8 mouse cellular contexts compared by ENCODE assay signal in the genomic region with DNA sequence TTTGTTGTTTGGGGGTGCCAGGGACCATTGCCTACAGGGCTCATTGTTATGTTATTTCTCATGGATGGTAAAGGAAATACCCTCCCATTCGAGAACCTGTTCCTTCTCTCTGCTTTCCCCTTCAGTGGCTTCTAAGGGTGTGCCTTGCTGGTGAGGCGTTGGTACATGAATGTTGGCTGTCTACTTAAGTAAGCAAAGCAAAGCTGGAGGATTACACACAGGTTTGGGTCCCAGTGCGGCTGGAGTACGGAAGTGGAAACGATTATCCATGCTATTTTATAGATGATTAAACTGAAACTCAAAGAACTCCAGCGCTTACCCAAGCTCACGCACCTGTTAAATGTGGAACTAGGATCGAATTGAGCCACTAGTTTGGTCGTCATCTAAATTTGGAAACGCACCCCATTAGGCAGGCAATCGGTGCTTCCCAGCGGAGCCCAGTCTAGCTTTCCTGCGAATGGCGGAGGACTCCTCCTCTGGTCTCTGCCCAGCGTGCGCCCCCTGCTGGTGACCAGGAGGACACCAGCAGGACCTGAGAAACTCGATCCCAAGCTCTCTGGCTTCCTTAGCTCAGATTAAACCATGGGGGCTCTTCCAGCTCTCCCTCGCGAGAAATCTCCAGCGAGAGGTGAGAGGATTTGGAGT. TPM values are rescaled to one million over a fixed set of nuclear protein-coding genes. Genes with fewer than 3 reads are reported as not detected.
A peak's percentile ranks its signal among the peaks of the same experiment; 100 is the strongest.
DNase-seq lines count a peak whose midpoint lies in the region; ATAC-seq and TF ChIP-seq lines count a peak whose summit lies in the region.

No protein-coding gene starts in this region.

- H3K9me3 ChIP-seq in hindbrain, postnatal 0 days (ENCODE audit: low read length): no peaks in the 10 kb centered on the region

- H3K4me3 ChIP-seq in gastrocnemius, adult 2 months: peak overlapping the region; percentile 70
- peak overlapping the region; percentile 34 for H3K4me3 ChIP-seq in hindbrain, postnatal 0 days (ENCODE audit: low read length)
- H3K4me3 ChIP-seq in macrophage (ENCODE audit: inconsistent target): peak overlapping the region; percentile 41

- intact Hi-C loops in gastrocnemius, adult 2 months (cut with DNase I): loop anchor here (1.0 to 2.0 kb wide), 3 partner anchors 51 to 405 kb away; no protein-coding TSS in a partner anchor

- H3K9ac ChIP-seq in hindbrain, postnatal 0 days (replicated peaks; ENCODE audit: low read length): peak overlapping the region; percentile 28

- H3K36me3 ChIP-seq in hindbrain, postnatal 0 days (ENCODE audit: insufficient read depth, low read length): no peaks in the 10 kb centered on the region
- H3K36me3 ChIP-seq in macrophage (ENCODE audit: inconsistent target): no peaks in the 10 kb centered on the region

- DNase-seq in ZHBTc4 (ENCODE audit: low read depth, low spot score): peak; percentile 93
- DNase-seq in cerebellum, postnatal 4 days (ENCODE audit: low spot score in 2 of 2): peak; percentile 76 to 87
- peak; percentile 93 for DNase-seq in gastrocnemius, adult 2 months
- peak; percentile 93 for DNase-seq in hindbrain, postnatal 0 days (ENCODE audit: low spot score)
- peak; percentile 87 to 88 for DNase-seq in left cerebral cortex, adult 18-20 months (ENCODE audit: low spot score in 2 of 2)
- peak; percentile 79 for DNase-seq in retina, postnatal 7 days (ENCODE audit: low read depth, low spot score)
- DNase-seq in urinary bladder, adult 18-20 months (ENCODE audit: low spot score in 2 of 2): peak; percentile 69 to 74

- peak overlapping the region; percentile 69 for H3K4me2 ChIP-seq in hindbrain, postnatal 0 days (ENCODE audit: low read depth, low read length)

- peak; percentile 98; the same call in 1 of the 2 replicates for TF ChIP-seq CTCF in gastrocnemius, adult 2 months (IDR thresholded peaks at IDR 0.05)
- TF ChIP-seq CTCF in hindbrain, postnatal 0 days (IDR thresholded peaks at IDR 0.05; ENCODE audit: low read depth): peak; percentile 97

- no peaks in the 10 kb centered on the region for H3K27me3 ChIP-seq in hindbrain, postnatal 0 days (ENCODE audit: insufficient read depth, low read length)

- no peaks in the 10 kb centered on the region for H3K79me2 ChIP-seq in macrophage (ENCODE audit: inconsistent target)

- peak; percentile 88 for ATAC-seq in hindbrain, postnatal 0 days

- peaks cover 2% of the 10 kb centered on the region; the same call in 1 of the 2 replicates for H3K4me1 ChIP-seq in hindbrain, postnatal 0 days (ENCODE audit: insufficient read depth, low read length)

- peak overlapping the region; percentile 83 for H3K27ac ChIP-seq in gastrocnemius, adult 2 months
- H3K27ac ChIP-seq in hindbrain, postnatal 0 days: peak overlapping the region; percentile 7; the same call in 1 of the 2 replicates
- 0 out of 2 replicates have a peak overlapping the region, but pooled peaks have one; percentile 19 for H3K27ac ChIP-seq in macrophage

- WGBS in hindbrain, postnatal 0 days: under 1% methylated on average over 20 of the region's 20 CpGs
- WGBS in macrophage (ENCODE audit: missing documents): 2% methylated on average over 20 of the region's 20 CpGs

RNA-seq across cellular contexts. Expression of gene Tlr5, which starts 5.3 kb away (rescaled TPM):
- total RNA-seq in gastrocnemius, adult 2 months (2021): 1 to 10 TPM; 1.1 to 3.8 TPM
- 0.47 and 1.4 TPM in 2 replicates for total RNA-seq in hindbrain, postnatal 0 days (2014; rRNA removed)
- polyA plus RNA-seq in hindbrain, postnatal 0 days (2015; fragmentation: Nextera tagmentation; extraction: Ambion mirVana): 0.30 and 0.55 TPM in 2 replicates
- total RNA-seq in left cerebral cortex, adult 18-20 months (2021): under 1 TPM; 0.28 to 0.30 TPM
- 10 to 100 TPM in 3 of 26 experiments, 1 to 10 TPM in 10, under 1 TPM in 8, not detected in 5; 0.19 to 18.4 (median 3.9) TPM for total RNA-seq in macrophage (2018; cell fraction: chromatin; rRNA removed)
- 1 to 10 TPM in 13 of 26 experiments, under 1 TPM in 13; 0.06 to 3.7 (median 1.3) TPM for total RNA-seq in macrophage (2018; cell fraction: cytosol; rRNA removed)
- 10 to 100 TPM in 6 of 26 experiments, 1 to 10 TPM in 9, under 1 TPM in 10, not detected in 1; 0.12 to 22.8 (median 1.7) TPM for total RNA-seq in macrophage (2018; cell fraction: nucleus; rRNA removed)
- polyA plus RNA-seq in macrophage (2018): 2.0 to 4.6 TPM (median 2.6 TPM) in 3 replicates

Comparison
In these comparisons a context has a peak if more than half of its experiments do, and no peak if none do; other contexts are left out.
1. Peak in every context shown above with its lines: DNase-seq, ATAC-seq, H3K4me3 ChIP-seq and H3K27ac ChIP-seq.
2. H3K27ac ChIP-seq: peak in every context shown above with its lines; median percentile 83 in gastrocnemius, adult 2 months; 19 in macrophage; 7 in hindbrain, postnatal 0 days.